13 mouse cellular contexts compared by ENCODE assay signal in genomic region chr4:139810762-139811438, GRCm38 (mm10). TPM values are rescaled to one million over a fixed set of nuclear protein-coding genes. Genes with fewer than 3 reads are reported as not detected.
A peak's percentile ranks its signal among the peaks of the same experiment; 100 is the strongest.
DNase-seq lines count a peak whose midpoint lies in the region; ATAC-seq and TF ChIP-seq lines count a peak whose summit lies in the region.
"Had no signal": no experiment of that assay in that cellular context is flagged by ENCODE, and none has a peak within 500 bp of the region (broad histone marks: within the 10 kb centered on the region; RNA-seq: fewer than 3 reads in every experiment).

No protein-coding gene starts in this region.

- TF ChIP-seq CTCF in heart, adult 2 months (IDR thresholded peaks at IDR 0.05) = no peak

- peaks cover 0 to 5% of the 10 kb centered on the region in 2 experiments; a peak in 1 of 4 replicates for H3K4me1 ChIP-seq in heart, embryonic 14.5 days (ENCODE audit: control insufficient read depth in 2 of 2, insufficient read depth in 2 of 2, low read length in 2 of 2)
- no peaks in the 10 kb centered on the region for H3K4me1 ChIP-seq in heart, adult 2 months (ENCODE audit: control insufficient read depth, insufficient read depth, low read length)
- peaks cover 50% of the 10 kb centered on the region for H3K4me1 ChIP-seq in hindbrain, embryonic 12.5 days
- H3K4me1 ChIP-seq in midbrain, embryonic 15.5 days = peaks cover 30% of the 10 kb centered on the region

- DNase-seq in heart, adult 2 months = no peak
- DNase-seq in embryo, embryonic 10 days (ENCODE audit: low spot score) = peak; percentile 88
- DNase-seq in spleen, postnatal 10 days (ENCODE audit: low spot score in 2 of 2) = no peak
- DNase-seq in gastrocnemius, adult 18-20 months (ENCODE audit: low spot score) = no peak
- DNase-seq: adrenal gland, postnatal 36 days; lung, adult 2 months; right cerebral cortex, adult 18-20 months had no signal

- no peak for ATAC-seq in heart, embryonic 14.5 days (ENCODE audit: insufficient number of reproducible peaks, insufficient read depth, low FRiP score, low read depth)
- peak; percentile 18; the same call in 1 of the 2 replicates for ATAC-seq in hindbrain, embryonic 12.5 days (ENCODE audit: low FRiP score)
- ATAC-seq in midbrain, embryonic 15.5 days (replicated peaks) = 0 out of 2 replicates have a peak, but pooled peaks have one; percentile 45
- ATAC-seq in megakaryocyte progenitor cell, adult 5-6 weeks (replicated peaks; ENCODE audit: poor library complexity) = no peak
- ATAC-seq: inflammation-experienced regulatory T-cells, adult 6 months had no signal

- peak overlapping the region; percentile 21; the same call in 1 of the 2 replicates for H3K4me2 ChIP-seq in heart, embryonic 14.5 days (ENCODE audit: low read length)
- H3K4me2 ChIP-seq in hindbrain, embryonic 12.5 days (replicated peaks) = peak overlapping the region; percentile 28
- peak overlapping the region; percentile 8; the same call in 1 of the 2 replicates for H3K4me2 ChIP-seq in midbrain, embryonic 15.5 days

- H3K36me3 ChIP-seq in heart, embryonic 14.5 days (ENCODE audit: control insufficient read depth, insufficient read depth, low read length) = no peaks in the 10 kb centered on the region
- no peaks in the 10 kb centered on the region for H3K36me3 ChIP-seq in heart, adult 2 months (ENCODE audit: control insufficient read depth, insufficient read depth, low read length)
- no peaks in the 10 kb centered on the region for H3K36me3 ChIP-seq in hindbrain, embryonic 12.5 days
- no peaks in the 10 kb centered on the region for H3K36me3 ChIP-seq in midbrain, embryonic 15.5 days (replicated peaks)

- peaks cover 92% of the 10 kb centered on the region for H3K27me3 ChIP-seq in heart, embryonic 14.5 days (ENCODE audit: control insufficient read depth, insufficient read depth, low read length)
- H3K27me3 ChIP-seq in heart, adult 2 months (ENCODE audit: control insufficient read depth, insufficient read depth, low read length) = peaks cover 5% of the 10 kb centered on the region; the same call in 1 of the 2 replicates
- H3K27me3 ChIP-seq in hindbrain, embryonic 12.5 days = peaks cover 91% of the 10 kb centered on the region
- peaks cover 53% of the 10 kb centered on the region for H3K27me3 ChIP-seq in midbrain, embryonic 15.5 days (replicated peaks)

- H3K79me2 ChIP-seq in heart, adult 2 months (replicated peaks; ENCODE audit: control insufficient read depth, insufficient read depth, low read length) = no peaks in the 10 kb centered on the region

- TF ChIP-seq POLR2A in heart, adult 2 months (IDR thresholded peaks at IDR 0.05; ENCODE audit: insufficient read depth, low read depth, low read length) = no peak

- H3K9me3 ChIP-seq in heart, embryonic 14.5 days (ENCODE audit: control insufficient read depth, low read length) = no peaks in the 10 kb centered on the region
- no peaks in the 10 kb centered on the region for H3K9me3 ChIP-seq in hindbrain, embryonic 12.5 days (replicated peaks)
- no peaks in the 10 kb centered on the region for H3K9me3 ChIP-seq in midbrain, embryonic 15.5 days

- intact Hi-C loops in heart, adult 2 months (cut with DNase I) = no loop called here

- H3K4me3 ChIP-seq in heart, embryonic 14.5 days (ENCODE audit: control insufficient read depth in 1 of 2, insufficient read depth in 1 of 2, low read depth in 1 of 2, low read length in 2 of 2) = no peak overlapping the region
- no peak overlapping the region for H3K4me3 ChIP-seq in heart, adult 2 months
- no peak overlapping the region for H3K4me3 ChIP-seq in hindbrain, embryonic 12.5 days
- H3K4me3 ChIP-seq in midbrain, embryonic 15.5 days = no peak overlapping the region

- H3K9ac ChIP-seq in heart, embryonic 14.5 days (ENCODE audit: low read length) = no peak overlapping the region
- no peak overlapping the region for H3K9ac ChIP-seq in heart, adult 2 months (ENCODE audit: low read depth, low read length)
- H3K9ac ChIP-seq in hindbrain, embryonic 12.5 days = no peak overlapping the region
- H3K9ac ChIP-seq in midbrain, embryonic 15.5 days = no peak overlapping the region

- WGBS in heart, embryonic 14.5 days = 4% methylated on average over 19 of the region's 22 CpGs
- WGBS in heart, adult 2 months = 5% methylated on average over 22 of the region's 22 CpGs
- WGBS in hindbrain, embryonic 12.5 days = 3% methylated on average over 22 of the region's 22 CpGs
- 2% methylated on average over 22 of the region's 22 CpGs for WGBS in midbrain, embryonic 15.5 days

- TF ChIP-seq EP300 in heart, adult 2 months (IDR thresholded peaks at IDR 0.05; ENCODE audit: insufficient read depth, low read depth, low read length) = no peak

- H3K27ac ChIP-seq in heart, embryonic 14.5 days (replicated peaks in 1 of 2; ENCODE audit: control insufficient read depth in 1 of 2, insufficient read depth in 1 of 2, low read depth in 2 of 2, low read length in 2 of 2) = no peak overlapping the region
- H3K27ac ChIP-seq in heart, adult 2 months = no peak overlapping the region
- H3K27ac ChIP-seq in hindbrain, embryonic 12.5 days = peak overlapping the region; percentile 62
- peak overlapping the region; percentile 42; the same call in 1 of the 2 replicates for H3K27ac ChIP-seq in midbrain, embryonic 15.5 days

RNA-seq across cellular contexts. Expression of gene Pax7, which starts 22.4 kb away (rescaled TPM):
- not detected in 2 replicates for polyA plus RNA-seq in heart, embryonic 14.5 days (2014; fragmentation: Nextera tagmentation; extraction: Ambion mirVana)
- not detected for total RNA-seq in heart, adult 2 months (2021)
- polyA plus RNA-seq in heart, adult 2 months (2012; rRNA removed) = not detected in 2 replicates
- 1.1 and 1.6 TPM in 2 replicates for polyA plus RNA-seq in hindbrain, embryonic 12.5 days (2016; fragmentation: Nextera tagmentation; extraction: Ambion mirVana)
- polyA plus RNA-seq in midbrain, embryonic 15.5 days (2015; fragmentation: Nextera tagmentation; extraction: Ambion mirVana) = 3.5 and 3.8 TPM in 2 replicates
- not detected in 2 replicates for total RNA-seq in megakaryocyte progenitor cell, adult 5-6 weeks (2015)
- not detected in 2 replicates for total RNA-seq in megakaryocyte progenitor cell, adult 5-6 weeks (2017)
- total RNA-seq in gastrocnemius, adult 18-20 months (2021) = 1 to 10 TPM; 1.1 to 1.5 TPM
- total RNA-seq: adrenal gland, postnatal 36 days had no signal
- polyA plus RNA-seq: inflammation-experienced regulatory T-cells, adult 6 months; urinary bladder, adult 2 months had no signal

Comparison
In these comparisons a context has a peak if more than half of its experiments do, and no peak if none do; other contexts are left out.
1. ATAC-seq: peak in hindbrain, embryonic 12.5 days (single experiment) and midbrain, embryonic 15.5 days (single experiment); none in heart, embryonic 14.5 days (single experiment) and megakaryocyte progenitor cell, adult 5-6 weeks (single experiment).
2. H3K27ac ChIP-seq: peak in hindbrain, embryonic 12.5 days (single experiment) and midbrain, embryonic 15.5 days (single experiment); none in heart, embryonic 14.5 days (0 of 2) and heart, adult 2 months (single experiment).
3. Peak in every context shown above with its lines, with median percentiles within 50 percentile points of each other: H3K4me2 ChIP-seq.